Comparison of ENCODE assay signal across 12 mouse cellular contexts in genomic region chr16:94567751-94568150, GRCm38 (mm10). TPM values are rescaled to one million over a fixed set of nuclear protein-coding genes. Genes with fewer than 3 reads are reported as not detected.
DNase-seq lines count a peak whose midpoint lies in the region; ATAC-seq lines count a peak whose summit lies in the region.
"Had no signal": no experiment of that assay in that cellular context is flagged by ENCODE, and none has a peak within 500 bp of the region (broad histone marks: within the 10 kb centered on the region; RNA-seq: fewer than 3 reads in every experiment).

No protein-coding gene starts in this region.

- no peak for DNase-seq in heart, embryonic 10.5 days (ENCODE audit: low spot score)
- DNase-seq in heart, adult 11 months = no peak
- DNase-seq in limb, embryonic 10.5 days (ENCODE audit: low spot score) = no peak
- DNase-seq in liver, embryonic 11.5 days (ENCODE audit: low spot score) = no peak
- no peak for DNase-seq in adrenal gland, adult (ENCODE audit: inconsistent age in 2 of 2, low spot score in 1 of 2)
- no peak for DNase-seq in left cerebral cortex, postnatal 14 days (ENCODE audit: low spot score in 2 of 2)
- DNase-seq: adrenal gland, postnatal 36 days; cerebellum, postnatal 14 days; right cerebral cortex, postnatal 4 days had no signal

- ATAC-seq in limb, embryonic 12.5 days (ENCODE audit: insufficient number of reproducible peaks, insufficient read depth, low FRiP score, low TSS enrichment, low read depth) = no peak
- no peak for ATAC-seq in embryonic facial prominence, embryonic 15.5 days (ENCODE audit: insufficient number of reproducible peaks, low FRiP score, low TSS enrichment, low read depth)
- no peak for ATAC-seq in liver, embryonic 11.5 days (replicated peaks; ENCODE audit: low FRiP score)
- ATAC-seq: midbrain, embryonic 16.5 days had no signal

- no peaks in the 10 kb centered on the region for H3K27me3 ChIP-seq in heart, embryonic 10.5 days (ENCODE audit: insufficient read depth, poor library complexity, severe bottlenecking)
- H3K27me3 ChIP-seq in limb, embryonic 12.5 days = no peaks in the 10 kb centered on the region
- H3K27me3 ChIP-seq in limb, embryonic 10.5 days (ENCODE audit: low read depth, poor library complexity, severe bottlenecking) = no peaks in the 10 kb centered on the region
- H3K27me3 ChIP-seq in embryonic facial prominence, embryonic 15.5 days = no peaks in the 10 kb centered on the region
- no peaks in the 10 kb centered on the region for H3K27me3 ChIP-seq in liver, embryonic 11.5 days (replicated peaks; ENCODE audit: control insufficient read depth, insufficient read depth, low read length)

- 0 out of 2 replicates have a peak overlapping the region, but pooled peaks have one; percentile 98 for H3K4me3 ChIP-seq in heart, embryonic 10.5 days
- H3K4me3 ChIP-seq in limb, embryonic 12.5 days (replicated peaks) = no peak overlapping the region
- no peak overlapping the region for H3K4me3 ChIP-seq in limb, embryonic 10.5 days
- H3K4me3 ChIP-seq in embryonic facial prominence, embryonic 15.5 days (replicated peaks) = no peak overlapping the region
- no peak overlapping the region for H3K4me3 ChIP-seq in liver, embryonic 11.5 days (ENCODE audit: low read depth, low read length)

- H3K9ac ChIP-seq in limb, embryonic 12.5 days (replicated peaks) = no peak overlapping the region
- no peak overlapping the region for H3K9ac ChIP-seq in embryonic facial prominence, embryonic 15.5 days
- peak overlapping the region; percentile 99; the same call in 1 of the 2 replicates for H3K9ac ChIP-seq in liver, embryonic 11.5 days (ENCODE audit: low read depth, low read length)

- intact Hi-C loops in left cerebral cortex, postnatal 14 days (cut with DNase I) = loop anchor here (5.0 kb wide), 1 partner anchor 100 kb away; no protein-coding TSS in a partner anchor

- 57% methylated on average over 5 of the region's 5 CpGs for WGBS in heart, embryonic 10.5 days
- WGBS in limb, embryonic 12.5 days = 67% methylated on average over 5 of the region's 5 CpGs
- 80% methylated on average over 5 of the region's 5 CpGs for WGBS in limb, embryonic 10.5 days
- 77% methylated on average over 5 of the region's 5 CpGs for WGBS in embryonic facial prominence, embryonic 15.5 days
- WGBS in liver, embryonic 11.5 days = 65% methylated on average over 5 of the region's 5 CpGs

- H3K36me3 ChIP-seq in heart, embryonic 10.5 days = no peaks in the 10 kb centered on the region
- no peaks in the 10 kb centered on the region for H3K36me3 ChIP-seq in limb, embryonic 12.5 days
- no peaks in the 10 kb centered on the region for H3K36me3 ChIP-seq in limb, embryonic 10.5 days
- no peaks in the 10 kb centered on the region for H3K36me3 ChIP-seq in embryonic facial prominence, embryonic 15.5 days
- H3K36me3 ChIP-seq in liver, embryonic 11.5 days (ENCODE audit: control insufficient read depth, insufficient read depth, low read length) = no peaks in the 10 kb centered on the region

- H3K4me2 ChIP-seq in limb, embryonic 12.5 days = 0 out of 2 replicates have a peak overlapping the region, but pooled peaks have one; percentile 59
- no peak overlapping the region; the same call in 1 of the 2 replicates for H3K4me2 ChIP-seq in embryonic facial prominence, embryonic 15.5 days (replicated peaks)
- H3K4me2 ChIP-seq in liver, embryonic 11.5 days = peak overlapping the region; percentile 70

- peak overlapping the region; percentile 100; the same call in 1 of the 2 replicates for H3K27ac ChIP-seq in heart, embryonic 10.5 days
- no peak overlapping the region for H3K27ac ChIP-seq in limb, embryonic 12.5 days
- H3K27ac ChIP-seq in limb, embryonic 10.5 days = no peak overlapping the region
- H3K27ac ChIP-seq in embryonic facial prominence, embryonic 15.5 days (replicated peaks) = peak overlapping the region; percentile 100; the same call in 1 of the 2 replicates
- H3K27ac ChIP-seq in liver, embryonic 11.5 days (ENCODE audit: low read depth, low read length) = no peak overlapping the region

- H3K9me3 ChIP-seq in heart, embryonic 10.5 days = no peaks in the 10 kb centered on the region
- no peaks in the 10 kb centered on the region for H3K9me3 ChIP-seq in limb, embryonic 12.5 days
- H3K9me3 ChIP-seq in limb, embryonic 10.5 days (replicated peaks) = no peaks in the 10 kb centered on the region
- no peaks in the 10 kb centered on the region for H3K9me3 ChIP-seq in embryonic facial prominence, embryonic 15.5 days (replicated peaks)
- no peaks in the 10 kb centered on the region for H3K9me3 ChIP-seq in liver, embryonic 11.5 days (ENCODE audit: control insufficient read depth, low read length)

- H3K4me1 ChIP-seq in heart, embryonic 10.5 days = peaks cover 15% of the 10 kb centered on the region
- H3K4me1 ChIP-seq in limb, embryonic 12.5 days (replicated peaks) = peaks cover 19% of the 10 kb centered on the region
- H3K4me1 ChIP-seq in limb, embryonic 10.5 days = peaks cover 20% of the 10 kb centered on the region
- H3K4me1 ChIP-seq in embryonic facial prominence, embryonic 15.5 days = peaks cover 10% of the 10 kb centered on the region
- H3K4me1 ChIP-seq in liver, embryonic 11.5 days (replicated peaks; ENCODE audit: control insufficient read depth, insufficient read depth, low read length) = peaks cover 14% of the 10 kb centered on the region

RNA-seq across cellular contexts. Expression of gene Dyrk1a, which starts 2.1 kb away (rescaled TPM):
- polyA plus RNA-seq in heart, embryonic 10.5 days (2016; fragmentation: Nextera tagmentation; extraction: Ambion mirVana) = 7.7 and 8.1 TPM in 2 replicates
- polyA plus RNA-seq in limb, embryonic 12.5 days (2016; fragmentation: Nextera tagmentation; extraction: Ambion mirVana) = 9.8 and 11.6 TPM in 2 replicates
- polyA plus RNA-seq in limb, embryonic 10.5 days (2016; fragmentation: Nextera tagmentation; extraction: Ambion mirVana) = 8.2 and 8.9 TPM in 2 replicates
- polyA plus RNA-seq in embryonic facial prominence, embryonic 15.5 days (2015; fragmentation: Nextera tagmentation; extraction: Ambion mirVana) = 9.1 and 9.7 TPM in 2 replicates
- 9.0 TPM in 2 replicates for polyA plus RNA-seq in liver, embryonic 11.5 days (2014; fragmentation: Nextera tagmentation; extraction: Ambion mirVana)
- total RNA-seq in left cerebral cortex, postnatal 14 days (2021) = 10 to 100 TPM; 87.3 to 91.2 TPM

RNA-seq across cellular contexts. Expression of gene Vps26c, which starts 41.1 kb away (rescaled TPM):
- polyA plus RNA-seq in heart, embryonic 10.5 days (2016; fragmentation: Nextera tagmentation; extraction: Ambion mirVana) = 60.0 and 61.4 TPM in 2 replicates
- 52.4 and 61.7 TPM in 2 replicates for polyA plus RNA-seq in limb, embryonic 12.5 days (2016; fragmentation: Nextera tagmentation; extraction: Ambion mirVana)
- 53.2 and 57.9 TPM in 2 replicates for polyA plus RNA-seq in limb, embryonic 10.5 days (2016; fragmentation: Nextera tagmentation; extraction: Ambion mirVana)
- polyA plus RNA-seq in embryonic facial prominence, embryonic 15.5 days (2015; fragmentation: Nextera tagmentation; extraction: Ambion mirVana) = 55.8 and 56.1 TPM in 2 replicates
- polyA plus RNA-seq in liver, embryonic 11.5 days (2014; fragmentation: Nextera tagmentation; extraction: Ambion mirVana) = 37.3 and 39.3 TPM in 2 replicates
- 10 to 100 TPM; 28.4 to 31.0 TPM for total RNA-seq in left cerebral cortex, postnatal 14 days (2021)

Comparison
In these comparisons a context has a peak if more than half of its experiments do, and no peak if none do; other contexts are left out.
1. H3K27ac ChIP-seq: peak in heart, embryonic 10.5 days (single experiment) and embryonic facial prominence, embryonic 15.5 days (single experiment); none in limb, embryonic 12.5 days (single experiment), limb, embryonic 10.5 days (single experiment) and liver, embryonic 11.5 days (single experiment).